Mouse (Mus musculus): ENCODE measurements around the gene 1300017J02Rik.
"Not testable (repeated sequence)": the region's sequence is repeated elsewhere in the genome, so short reads cannot be mapped to it uniquely, and the experiment has no call there.

The 1300017J02Rik gene

GRCm38 (mm10) chr9:103304927-103305326, at the start of gene 1300017J02Rik, which contains the start of gene Topbp1:
Gene 1300017J02Rik (minus strand): TSS chr9:103305082.
Gene Topbp1 (plus strand): TSS chr9:103305215.
- DNase-seq (ENCODE audit: low spot score in 2 of 2), result peak; percentile 72 to 87

- DNase-seq (ENCODE audit: low spot score in 2 of 2), result not testable (repeated sequence)
These were observed 48.8 kb upstream of the 1300017J02Rik start for GRCm38 (mm10) chr9:103353500-103354260.

- no peak for DNase-seq (ENCODE audit: low spot score in 2 of 2)
These were observed 43.9 kb upstream of the 1300017J02Rik start for GRCm38 (mm10) chr9:103348791-103349190.

- no peak for DNase-seq (ENCODE audit: low spot score in 2 of 2)
These were observed 43.2 kb upstream of the 1300017J02Rik start for GRCm38 (mm10) chr9:103347996-103348490.

- no peak for DNase-seq (ENCODE audit: low spot score in 2 of 2)
These were observed 42.2 kb upstream of the 1300017J02Rik start for GRCm38 (mm10) chr9:103347045-103347444.

- DNase-seq (ENCODE audit: low spot score in 2 of 2), result no peak
These were observed 32.0 kb upstream of the 1300017J02Rik start for GRCm38 (mm10) chr9:103336912-103337311.

GRCm38 (mm10) chr9:103332663-103333062, 27.8 kb upstream of the 1300017J02Rik start:
- DNase-seq (ENCODE audit: low spot score in 2 of 2), result no peak

GRCm38 (mm10) chr9:103326449-103326848, 21.6 kb upstream of the 1300017J02Rik start:
- DNase-seq (ENCODE audit: low spot score in 2 of 2), result no peak

GRCm38 (mm10) chr9:103324678-103325077, 19.8 kb upstream of the 1300017J02Rik start:
- no peak for DNase-seq (ENCODE audit: low spot score in 2 of 2)

- no peak for DNase-seq (ENCODE audit: low spot score in 2 of 2)
These were observed 5.0 kb upstream of the 1300017J02Rik start for GRCm38 (mm10) chr9:103309832-103310231.

GRCm38 (mm10) chr9:103305332-103306041, 605 bp upstream of the 1300017J02Rik start:
- DNase-seq (ENCODE audit: low spot score in 2 of 2), result peak; percentile 6 to 10

- peak; percentile 25 to 49 for DNase-seq (ENCODE audit: low spot score in 2 of 2)
These were observed 2.2 kb downstream of the 1300017J02Rik start for GRCm38 (mm10) chr9:103302666-103303065.

- DNase-seq (ENCODE audit: low spot score in 2 of 2), result no peak
These were observed 2.6 kb downstream of the 1300017J02Rik start for GRCm38 (mm10) chr9:103302239-103302638.

GRCm38 (mm10) chr9:103301086-103301485, 3.8 kb downstream of the 1300017J02Rik start:
- no peak for DNase-seq (ENCODE audit: low spot score in 2 of 2)

- no peak for DNase-seq (ENCODE audit: low spot score in 2 of 2)
These were observed 10.4 kb downstream of the 1300017J02Rik start for GRCm38 (mm10) chr9:103294507-103294906.

- DNase-seq (ENCODE audit: low spot score in 2 of 2), result no peak
These were observed 16.2 kb downstream of the 1300017J02Rik start for GRCm38 (mm10) chr9:103288489-103289180.

- no peak for DNase-seq (ENCODE audit: low spot score in 2 of 2)
These were observed 16.9 kb downstream of the 1300017J02Rik start for GRCm38 (mm10) chr9:103287840-103288488.

- DNase-seq (ENCODE audit: low spot score in 2 of 2), result no peak
These were observed 17.9 kb downstream of the 1300017J02Rik start for GRCm38 (mm10) chr9:103286901-103287422.

- no peak for DNase-seq (ENCODE audit: low spot score in 2 of 2)
These were observed 18.5 kb downstream of the 1300017J02Rik start for GRCm38 (mm10) chr9:103286396-103286795.

GRCm38 (mm10) chr9:103276876-103277275, 28.0 kb downstream of the 1300017J02Rik start:
- DNase-seq (ENCODE audit: low spot score in 2 of 2), result no peak

- no peak for DNase-seq (ENCODE audit: low spot score in 2 of 2)
These were observed 29.2 kb downstream of the 1300017J02Rik start for GRCm38 (mm10) chr9:103275676-103276075.

All from frontal cortex, postnatal 25 days (tissue).